Mouse (Mus musculus): ENCODE measurements around the gene Ppt2. TPM values are rescaled to one million over a fixed set of nuclear protein-coding genes. Genes with fewer than 3 reads are reported as not detected.
A peak's percentile ranks its signal among the peaks of the same experiment; 100 is the strongest.

Ppt2 gene
- polyA plus RNA-seq (2014; fragmentation: Nextera tagmentation; extraction: Ambion mirVana): 23.4 and 25.5 TPM in 2 replicates

- H3K27me3 ChIP-seq (ENCODE audit: control insufficient read depth, insufficient read depth, low read length): peaks cover 14% of the 10 kb centered on the region; the same call in 1 of the 2 replicates
- no peaks in the 10 kb centered on the region for H3K9me3 ChIP-seq (ENCODE audit: control insufficient read depth, low read length)
- peaks cover 53% of the 10 kb centered on the region for H3K4me1 ChIP-seq (ENCODE audit: control insufficient read depth, insufficient read depth, low read length)
- peak within 1 kb of the TSS; percentile 90 for H3K4me2 ChIP-seq (ENCODE audit: low read length)
- peaks cover 1% of the 10 kb centered on the region; the same call in 1 of the 2 replicates for H3K36me3 ChIP-seq (ENCODE audit: control insufficient read depth, insufficient read depth, low read length)
- no peak for ATAC-seq (ENCODE audit: low FRiP score, low TSS enrichment)
- H3K9ac ChIP-seq (replicated peaks; ENCODE audit: low read length): peak within 1 kb of the TSS; percentile 68
- peak; percentile 53 for DNase-seq
- peak within 1 kb of the TSS; percentile 71 for H3K4me3 ChIP-seq (replicated peaks; ENCODE audit: low read depth, low read length)
- peak within 1 kb of the TSS; percentile 93 for H3K27ac ChIP-seq (replicated peaks; ENCODE audit: low read depth, low read length)
- 6% methylated on average over 29 of the region's 29 CpGs for WGBS
Measured at GRCm38 (mm10) chr17:34627943-34628643, at the start of gene Ppt2. Gene Ppt2, minus strand, starts transcription at chr17:34628510.

DNA sequence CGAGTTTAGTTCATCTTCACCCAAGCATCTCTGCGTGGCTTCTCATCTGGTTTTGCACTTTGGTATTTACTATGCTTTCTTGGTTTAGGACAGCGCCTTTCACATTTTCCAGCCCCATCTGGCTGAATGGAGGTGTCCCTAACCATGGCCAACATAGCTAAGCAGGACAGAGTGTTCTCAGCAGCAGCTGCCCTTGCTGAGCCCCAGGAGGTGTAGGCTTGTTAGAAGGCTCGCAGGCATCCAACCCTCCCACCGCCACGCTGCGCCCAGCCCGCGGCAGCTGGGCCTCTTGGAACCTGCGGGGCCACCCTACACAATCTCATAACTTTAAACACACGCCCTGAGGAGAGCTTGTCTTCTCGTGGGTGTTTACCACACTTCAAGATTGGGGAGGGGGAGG is 48.4 kb upstream of the Ppt2 start:
- ATAC-seq (ENCODE audit: low FRiP score, low TSS enrichment) (no peak), DNase-seq (no peak)
- no peak overlapping the region for H3K9ac ChIP-seq (replicated peaks; ENCODE audit: low read length)
- WGBS: 73% methylated on average over 12 of the region's 12 CpGs
- H3K9me3 ChIP-seq (ENCODE audit: control insufficient read depth, low read length): no peaks in the 10 kb centered on the region
- H3K4me2 ChIP-seq (ENCODE audit: low read length): no peak overlapping the region
- peaks cover 6% of the 10 kb centered on the region; the same call in 1 of the 2 replicates for H3K4me1 ChIP-seq (ENCODE audit: control insufficient read depth, insufficient read depth, low read length)
- H3K27me3 ChIP-seq (ENCODE audit: control insufficient read depth, insufficient read depth, low read length): peaks cover 22% of the 10 kb centered on the region
- H3K4me3 ChIP-seq (replicated peaks; ENCODE audit: low read depth, low read length): no peak overlapping the region
- H3K36me3 ChIP-seq (ENCODE audit: control insufficient read depth, insufficient read depth, low read length): no peaks in the 10 kb centered on the region
- no peak overlapping the region for H3K27ac ChIP-seq (replicated peaks; ENCODE audit: low read depth, low read length)

- Histone ChIP-seq H3K36me3 (ENCODE audit: control insufficient read depth, insufficient read depth, low read length) (no peaks in the 10 kb centered on the region), H3K9ac (replicated peaks; ENCODE audit: low read length) (no peak overlapping the region), H3K4me3 (replicated peaks; ENCODE audit: low read depth, low read length) (no peak overlapping the region), H3K27me3 (ENCODE audit: control insufficient read depth, insufficient read depth, low read length) (peaks cover 28% of the 10 kb centered on the region), H3K4me2 (ENCODE audit: low read length) (no peak overlapping the region), H3K9me3 (ENCODE audit: control insufficient read depth, low read length) (no peaks in the 10 kb centered on the region), H3K4me1 (ENCODE audit: control insufficient read depth, insufficient read depth, low read length) (peaks cover 11% of the 10 kb centered on the region; the same call in 1 of the 2 replicates), H3K27ac (replicated peaks; ENCODE audit: low read depth, low read length) (no peak overlapping the region)
- 86% methylated on average over 6 of the region's 6 CpGs for WGBS
- DNase-seq (no peak), ATAC-seq (ENCODE audit: low FRiP score, low TSS enrichment) (no peak)
Measured at GRCm38 (mm10) chr17:34676093-34676460, 47.8 kb upstream of the Ppt2 start.

DNA sequence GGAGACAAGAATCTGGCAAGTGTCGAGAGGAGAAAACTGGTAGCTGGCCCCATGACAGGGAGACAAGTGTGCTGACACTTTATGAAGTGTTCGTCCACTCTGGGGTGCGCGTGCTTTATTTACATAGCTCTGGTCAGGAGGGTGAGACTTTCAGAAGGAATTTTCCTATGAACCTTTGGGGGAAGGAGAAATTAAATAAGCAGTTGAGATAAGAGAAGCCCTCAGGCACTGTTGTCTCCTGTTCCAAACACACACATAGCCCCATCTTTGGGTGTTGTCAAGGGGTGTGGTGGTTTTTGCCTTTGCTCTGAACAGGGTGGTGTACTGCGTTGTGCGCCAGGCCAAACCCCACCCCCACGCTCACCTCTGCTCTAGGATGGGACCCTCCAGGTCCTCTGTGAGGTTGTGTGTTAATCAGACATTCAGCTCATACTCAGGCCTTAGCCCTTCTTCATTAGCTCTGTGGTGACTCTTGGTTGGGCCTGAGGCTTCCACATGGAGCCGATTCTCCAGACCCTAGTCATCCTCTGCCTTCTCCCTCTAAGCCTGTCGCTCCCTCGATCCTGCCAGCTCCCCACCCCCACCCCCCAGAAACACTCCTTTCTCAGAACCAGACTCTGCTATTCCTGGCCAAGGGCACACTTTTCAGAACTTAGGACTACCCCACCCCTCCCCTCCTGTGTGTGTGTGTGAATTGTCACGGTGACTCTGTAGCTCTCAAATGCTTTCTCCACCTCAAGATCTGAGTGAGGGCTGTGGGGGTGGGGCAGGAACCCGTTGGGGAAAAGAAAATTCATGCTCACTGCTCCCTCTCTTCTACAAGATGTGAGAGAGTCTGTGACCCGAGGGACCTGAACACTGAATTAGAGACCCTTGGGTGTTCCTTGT is 47.1 kb upstream of the Ppt2 start:
- H3K4me1 ChIP-seq (ENCODE audit: control insufficient read depth, insufficient read depth, low read length): peaks cover 11% of the 10 kb centered on the region; the same call in 1 of the 2 replicates
- no peak overlapping the region for H3K27ac ChIP-seq (replicated peaks; ENCODE audit: low read depth, low read length)
- no peaks in the 10 kb centered on the region for H3K36me3 ChIP-seq (ENCODE audit: control insufficient read depth, insufficient read depth, low read length)
- no peak overlapping the region for H3K9ac ChIP-seq (replicated peaks; ENCODE audit: low read length)
- ATAC-seq (ENCODE audit: low FRiP score, low TSS enrichment) (no peak), DNase-seq (no peak)
- no peak overlapping the region for H3K4me3 ChIP-seq (replicated peaks; ENCODE audit: low read depth, low read length)
- WGBS: 77% methylated on average over 13 of the region's 13 CpGs
- no peaks in the 10 kb centered on the region for H3K9me3 ChIP-seq (ENCODE audit: control insufficient read depth, low read length)
- peaks cover 34% of the 10 kb centered on the region for H3K27me3 ChIP-seq (ENCODE audit: control insufficient read depth, insufficient read depth, low read length)
- H3K4me2 ChIP-seq (ENCODE audit: low read length): no peak overlapping the region

DNA sequence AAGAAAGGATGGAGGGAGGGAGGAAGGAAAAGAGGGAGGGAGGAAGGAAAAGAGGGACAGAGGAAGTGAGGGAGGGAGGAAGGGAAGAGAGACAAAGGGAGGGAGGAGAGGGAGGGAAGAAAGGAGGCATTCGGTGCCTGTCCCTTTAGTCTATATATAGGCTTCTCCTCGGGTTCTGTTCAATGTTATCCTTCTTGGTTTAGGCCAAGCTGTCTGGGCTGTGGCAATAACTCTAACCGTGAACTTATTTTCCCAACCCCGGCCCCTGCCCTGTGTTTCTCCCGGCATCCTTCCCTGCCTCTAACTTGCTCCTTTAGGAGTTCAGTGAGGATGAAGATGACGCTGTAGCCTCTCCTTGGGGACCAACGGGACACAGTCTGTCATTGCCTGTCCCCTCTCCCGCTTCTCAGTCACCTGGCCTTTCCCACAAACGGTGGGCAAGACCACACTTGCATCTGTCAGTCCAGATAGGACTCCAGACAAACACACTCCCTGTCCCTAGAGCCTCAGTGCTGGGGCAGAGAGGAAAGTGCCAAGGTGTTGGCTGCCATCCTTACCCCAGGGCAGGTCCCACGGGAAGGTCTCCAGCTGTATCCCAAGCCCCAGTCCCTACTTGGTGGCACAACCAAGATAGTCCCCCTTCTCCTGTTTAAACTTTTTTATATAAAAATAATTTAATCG is 46.4 kb upstream of the Ppt2 start:
- WGBS: 72% methylated on average over 11 of the region's 11 CpGs
- Histone ChIP-seq H3K4me2 (ENCODE audit: low read length) (no peak overlapping the region), H3K9me3 (ENCODE audit: control insufficient read depth, low read length) (no peaks in the 10 kb centered on the region), H3K4me3 (replicated peaks; ENCODE audit: low read depth, low read length) (no peak overlapping the region), H3K36me3 (ENCODE audit: control insufficient read depth, insufficient read depth, low read length) (no peaks in the 10 kb centered on the region), H3K27me3 (ENCODE audit: control insufficient read depth, insufficient read depth, low read length) (peaks cover 42% of the 10 kb centered on the region), H3K27ac (replicated peaks; ENCODE audit: low read depth, low read length) (no peak overlapping the region), H3K4me1 (ENCODE audit: control insufficient read depth, insufficient read depth, low read length) (peaks cover 11% of the 10 kb centered on the region; the same call in 1 of the 2 replicates), H3K9ac (replicated peaks; ENCODE audit: low read length) (no peak overlapping the region)
- DNase-seq (no peak), ATAC-seq (ENCODE audit: low FRiP score, low TSS enrichment) (no peak)

DNA sequence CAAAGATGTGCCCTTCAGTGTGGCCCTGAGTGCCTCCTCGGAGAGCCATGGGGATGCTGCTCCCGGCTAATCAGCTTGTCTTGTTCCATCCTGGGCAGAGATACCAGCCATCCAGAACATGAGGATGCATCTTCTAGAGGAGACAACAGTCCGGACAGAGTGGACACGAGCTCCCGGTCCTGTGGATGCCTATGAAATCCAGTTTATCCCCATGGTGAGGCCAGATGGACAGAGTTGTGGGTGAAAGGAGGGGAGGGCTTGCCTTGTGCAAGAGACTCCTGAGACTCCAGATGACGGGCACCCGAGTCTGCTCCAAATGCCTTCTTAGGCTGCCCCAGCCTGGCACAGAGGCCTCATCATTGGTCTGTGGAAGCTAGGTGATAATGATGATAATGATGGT is 44.8 kb upstream of the Ppt2 start:
- DNase-seq (no peak), ATAC-seq (ENCODE audit: low FRiP score, low TSS enrichment) (no peak)
- no peak overlapping the region for H3K27ac ChIP-seq (replicated peaks; ENCODE audit: low read depth, low read length)
- no peak overlapping the region for H3K9ac ChIP-seq (replicated peaks; ENCODE audit: low read length)
- 88% methylated on average over 7 of the region's 7 CpGs for WGBS
- no peaks in the 10 kb centered on the region for H3K36me3 ChIP-seq (ENCODE audit: control insufficient read depth, insufficient read depth, low read length)
- H3K4me1 ChIP-seq (ENCODE audit: control insufficient read depth, insufficient read depth, low read length): peaks cover 11% of the 10 kb centered on the region; the same call in 1 of the 2 replicates
- H3K4me2 ChIP-seq (ENCODE audit: low read length): no peak overlapping the region
- H3K4me3 ChIP-seq (replicated peaks; ENCODE audit: low read depth, low read length): no peak overlapping the region
- no peaks in the 10 kb centered on the region for H3K9me3 ChIP-seq (ENCODE audit: control insufficient read depth, low read length)
- peaks cover 43% of the 10 kb centered on the region for H3K27me3 ChIP-seq (ENCODE audit: control insufficient read depth, insufficient read depth, low read length)

DNA sequence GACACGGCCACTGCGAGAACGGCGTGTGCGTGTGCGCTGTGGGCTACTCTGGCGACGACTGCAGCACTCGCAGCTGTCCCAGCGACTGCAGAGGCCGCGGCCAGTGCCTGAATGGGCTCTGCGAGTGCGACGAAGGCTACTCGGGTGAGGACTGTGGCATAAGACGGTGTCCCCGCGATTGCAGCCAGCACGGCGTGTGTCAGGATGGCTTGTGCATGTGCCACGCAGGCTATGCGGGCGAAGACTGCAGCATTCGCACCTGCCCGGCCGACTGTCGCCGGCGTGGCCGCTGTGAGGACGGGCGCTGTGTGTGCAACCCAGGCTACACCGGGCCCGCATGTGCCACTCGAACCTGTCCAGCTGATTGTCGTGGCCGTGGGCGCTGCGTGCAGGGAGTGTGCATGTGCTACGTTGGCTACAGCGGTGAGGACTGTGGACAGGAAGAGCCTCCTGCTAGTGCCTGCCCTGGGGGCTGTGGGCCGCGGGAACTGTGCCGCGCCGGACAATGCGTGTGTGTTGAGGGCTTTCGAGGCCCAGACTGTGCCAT is 44.0 kb upstream of the Ppt2 start:
- H3K27me3 ChIP-seq (ENCODE audit: control insufficient read depth, insufficient read depth, low read length): peaks cover 43% of the 10 kb centered on the region

More for the DNA sequence above, 44.0 kb upstream of the Ppt2 start:
- Histone ChIP-seq H3K4me1 (ENCODE audit: control insufficient read depth, insufficient read depth, low read length) (peaks cover 11% of the 10 kb centered on the region; the same call in 1 of the 2 replicates), H3K27ac (replicated peaks; ENCODE audit: low read depth, low read length) (no peak overlapping the region), H3K4me3 (replicated peaks; ENCODE audit: low read depth, low read length) (peak overlapping the region; percentile 33), H3K9ac (replicated peaks; ENCODE audit: low read length) (peak overlapping the region; percentile 16; the same call in 1 of the 2 replicates), H3K4me2 (ENCODE audit: low read length) (peak overlapping the region; percentile 62), H3K9me3 (ENCODE audit: control insufficient read depth, low read length) (no peaks in the 10 kb centered on the region), H3K36me3 (ENCODE audit: control insufficient read depth, insufficient read depth, low read length) (no peaks in the 10 kb centered on the region)
- ATAC-seq (ENCODE audit: low FRiP score, low TSS enrichment) (no peak), DNase-seq (peak; percentile 29)
- WGBS: 32% methylated on average over 49 of the region's 49 CpGs
